Mouse (Mus musculus): ENCODE data around the gene Fbxl8. TPM values are rescaled to one million over a fixed set of nuclear protein-coding genes. Genes with fewer than 3 reads are reported as not detected.

Gene Fbxl8
- polyA plus RNA-seq, 1 experiment: 16.0 TPM

DNA sequence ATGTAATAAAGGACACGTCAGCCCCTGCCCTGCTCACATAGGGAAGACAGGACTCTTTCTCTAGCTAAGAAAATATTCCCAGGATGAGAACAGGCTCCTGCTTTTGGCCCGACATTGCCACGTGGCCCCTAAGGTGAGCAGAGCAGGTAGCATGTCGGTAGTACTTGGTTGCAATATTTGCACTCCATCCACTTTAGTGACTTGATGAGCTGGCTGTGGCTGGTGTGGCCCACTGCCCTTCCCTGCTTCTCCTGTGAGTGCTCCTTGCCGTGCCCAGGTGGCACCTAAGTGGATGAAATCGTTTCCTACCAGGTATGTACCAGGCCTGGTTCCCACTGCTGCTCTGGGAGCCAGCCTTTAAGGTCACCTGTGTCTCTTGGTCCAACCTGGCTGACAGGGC is 12.5 kb upstream of the Fbxl8 start:
- H3K27me3 ChIP-seq (ENCODE audit: control insufficient read depth, insufficient read depth, low read length): no peaks in the 10 kb centered on the region
- TF ChIP-seq POLR2A (IDR thresholded peaks at IDR 0.05; ENCODE audit: low read depth, low read length): no peak
- no peak for TF ChIP-seq CTCF (IDR thresholded peaks at IDR 0.05; ENCODE audit: extremely low read depth, insufficient read depth, insufficient read length, insufficient replicate concordance)
- 92% methylated on average over 6 of the region's 6 CpGs for WGBS
- H3K4me1 ChIP-seq (ENCODE audit: control insufficient read depth, insufficient read depth, insufficient read length): peaks cover 12% of the 10 kb centered on the region
- H3K36me3 ChIP-seq (ENCODE audit: control insufficient read depth, insufficient read depth, low read length): peaks cover 34% of the 10 kb centered on the region
- H3K4me3 ChIP-seq (ENCODE audit: extremely low read depth, insufficient read depth, insufficient read length): no peak overlapping the region
- H3K27ac ChIP-seq (ENCODE audit: insufficient read depth, low read length): no peak overlapping the region
- DNase-seq (ENCODE audit: low read depth in 1 of 2, low spot score in 2 of 2): no peak

- Histone ChIP-seq H3K4me1 (ENCODE audit: control insufficient read depth, insufficient read depth, insufficient read length) (peaks cover 12% of the 10 kb centered on the region), H3K36me3 (ENCODE audit: control insufficient read depth, insufficient read depth, low read length) (peaks cover 27% of the 10 kb centered on the region), H3K27ac (ENCODE audit: insufficient read depth, low read length) (no peak overlapping the region), H3K27me3 (ENCODE audit: control insufficient read depth, insufficient read depth, low read length) (no peaks in the 10 kb centered on the region), H3K4me3 (ENCODE audit: extremely low read depth, insufficient read depth, insufficient read length) (no peak overlapping the region)
- DNase-seq (ENCODE audit: low read depth in 1 of 2, low spot score in 2 of 2): no peak
- TF ChIP-seq POLR2A (IDR thresholded peaks at IDR 0.05; ENCODE audit: low read depth, low read length) (no peak), CTCF (IDR thresholded peaks at IDR 0.05; ENCODE audit: extremely low read depth, insufficient read depth, insufficient read length, insufficient replicate concordance) (no peak)
- WGBS: 86% methylated on average over 10 of the region's 10 CpGs
These were observed 11.5 kb upstream of the Fbxl8 start for GRCm38 (mm10) chr8:105252680-105253537.

GRCm38 (mm10) chr8:105253766-105254151 is 10.7 kb upstream of the Fbxl8 start:
- Histone ChIP-seq H3K27me3 (ENCODE audit: control insufficient read depth, insufficient read depth, low read length) (no peaks in the 10 kb centered on the region), H3K4me1 (ENCODE audit: control insufficient read depth, insufficient read depth, insufficient read length) (peaks cover 12% of the 10 kb centered on the region), H3K4me3 (ENCODE audit: extremely low read depth, insufficient read depth, insufficient read length) (no peak overlapping the region), H3K27ac (ENCODE audit: insufficient read depth, low read length) (no peak overlapping the region), H3K36me3 (ENCODE audit: control insufficient read depth, insufficient read depth, low read length) (peaks cover 23% of the 10 kb centered on the region)
- WGBS: 66% methylated on average over 20 of the region's 20 CpGs
- DNase-seq (ENCODE audit: low read depth in 1 of 2, low spot score in 2 of 2): no peak
- TF ChIP-seq CTCF (IDR thresholded peaks at IDR 0.05; ENCODE audit: extremely low read depth, insufficient read depth, insufficient read length, insufficient replicate concordance) (no peak), POLR2A (IDR thresholded peaks at IDR 0.05; ENCODE audit: low read depth, low read length) (no peak)

- H3K36me3 ChIP-seq (ENCODE audit: control insufficient read depth, insufficient read depth, low read length): peaks cover 20% of the 10 kb centered on the region
- peaks cover 16% of the 10 kb centered on the region for H3K4me1 ChIP-seq (ENCODE audit: control insufficient read depth, insufficient read depth, insufficient read length)
- WGBS: under 1% methylated on average over 74 of the region's 74 CpGs
- no peak for TF ChIP-seq POLR2A (IDR thresholded peaks at IDR 0.05; ENCODE audit: low read depth, low read length)
- TF ChIP-seq CTCF (IDR thresholded peaks at IDR 0.05; ENCODE audit: extremely low read depth, insufficient read depth, insufficient read length, insufficient replicate concordance): peak; percentile 92
- H3K27me3 ChIP-seq (ENCODE audit: control insufficient read depth, insufficient read depth, low read length): no peaks in the 10 kb centered on the region
- peak; percentile 56 to 90 for DNase-seq (ENCODE audit: low read depth in 1 of 2, low spot score in 2 of 2)
- H3K27ac ChIP-seq (ENCODE audit: insufficient read depth, low read length): peak overlapping the region; percentile 66
- H3K4me3 ChIP-seq (ENCODE audit: extremely low read depth, insufficient read depth, insufficient read length): peak overlapping the region; percentile 57
These were observed 10.1 kb upstream of the Fbxl8 start for GRCm38 (mm10) chr8:105254152-105254965.

DNA sequence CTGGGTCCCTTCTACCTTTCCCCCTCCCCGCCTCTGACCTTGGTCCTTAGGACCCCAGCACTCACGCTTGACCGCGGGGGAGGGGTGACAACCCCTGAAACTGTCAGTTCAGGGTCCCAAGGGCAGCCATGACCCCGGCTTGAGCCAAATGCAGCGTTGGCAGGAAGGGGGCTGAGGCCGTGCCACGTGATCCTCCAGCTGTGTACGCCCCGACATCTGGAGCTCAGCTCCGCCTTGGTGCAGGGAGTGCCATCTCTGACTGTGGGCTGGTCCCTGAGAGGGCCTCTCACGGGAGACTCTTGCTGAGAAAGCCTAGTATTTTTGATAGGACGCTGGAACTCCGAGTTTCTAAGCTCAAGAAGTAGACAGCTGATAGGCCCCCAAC is 9.5 kb upstream of the Fbxl8 start, which contains the start of gene B3gnt9:
Gene B3gnt9, minus strand, starts transcription at position 188 of the 385 bp plus-strand sequence.
- H3K4me3 ChIP-seq (ENCODE audit: extremely low read depth, insufficient read depth, insufficient read length): peak within 1 kb of the TSS; percentile 57
- peaks cover 22% of the 10 kb centered on the region for H3K4me1 ChIP-seq (ENCODE audit: control insufficient read depth, insufficient read depth, insufficient read length)
- under 1% methylated on average over 14 of the region's 14 CpGs for WGBS
- H3K27ac ChIP-seq (ENCODE audit: insufficient read depth, low read length): peak within 1 kb of the TSS; percentile 66
- no peaks in the 10 kb centered on the region for H3K27me3 ChIP-seq (ENCODE audit: control insufficient read depth, insufficient read depth, low read length)
- DNase-seq (ENCODE audit: low read depth in 1 of 2, low spot score in 2 of 2): no peak
- no peak for TF ChIP-seq CTCF (IDR thresholded peaks at IDR 0.05; ENCODE audit: extremely low read depth, insufficient read depth, insufficient read length, insufficient replicate concordance)
- TF ChIP-seq POLR2A (IDR thresholded peaks at IDR 0.05; ENCODE audit: low read depth, low read length): no peak
- H3K36me3 ChIP-seq (ENCODE audit: control insufficient read depth, insufficient read depth, low read length): peaks cover 17% of the 10 kb centered on the region

DNA sequence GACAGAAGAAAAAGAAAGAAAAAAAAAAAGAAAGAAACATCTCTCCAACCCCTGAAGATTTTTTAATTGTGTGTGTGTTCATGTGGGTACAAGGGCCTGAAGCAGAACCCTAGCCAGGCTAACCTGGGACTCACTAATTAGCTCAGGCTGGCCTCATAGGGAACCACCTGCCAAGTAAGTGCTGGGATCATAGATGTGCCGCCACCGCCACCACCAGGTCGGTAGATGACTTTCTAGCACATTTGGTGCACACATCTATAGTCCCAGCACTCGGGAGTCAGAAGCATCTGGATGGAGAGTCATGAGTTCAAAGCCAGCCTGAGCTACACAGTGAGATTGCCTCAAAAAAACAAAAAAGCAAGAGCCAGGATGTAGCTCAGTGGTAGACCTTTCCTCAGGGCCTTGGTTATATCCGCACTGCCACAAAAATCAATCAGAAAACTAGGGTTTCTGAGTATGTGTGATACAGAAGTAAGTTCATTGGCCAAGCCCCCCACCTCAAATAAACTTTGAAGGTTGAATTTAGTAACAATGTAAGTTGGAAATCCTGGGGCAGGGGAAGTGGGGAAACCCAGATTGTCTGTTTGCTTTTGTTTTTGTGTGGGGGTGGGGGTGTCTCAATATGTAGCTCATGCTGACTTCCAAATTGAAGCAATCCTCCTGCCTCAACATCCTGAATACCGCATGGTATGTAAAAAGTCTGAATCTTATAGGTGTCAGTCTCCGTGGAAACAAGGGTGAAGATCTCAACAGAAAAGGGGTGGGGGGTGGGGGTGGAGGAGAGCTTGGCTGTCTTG is 6.9 kb upstream of the Fbxl8 start:
- H3K27me3 ChIP-seq (ENCODE audit: control insufficient read depth, insufficient read depth, low read length): no peaks in the 10 kb centered on the region
- H3K4me1 ChIP-seq (ENCODE audit: control insufficient read depth, insufficient read depth, insufficient read length): peaks cover 33% of the 10 kb centered on the region
- TF ChIP-seq CTCF (IDR thresholded peaks at IDR 0.05; ENCODE audit: extremely low read depth, insufficient read depth, insufficient read length, insufficient replicate concordance) (no peak), POLR2A (IDR thresholded peaks at IDR 0.05; ENCODE audit: low read depth, low read length) (no peak)
- no peak overlapping the region for H3K4me3 ChIP-seq (ENCODE audit: extremely low read depth, insufficient read depth, insufficient read length)
- H3K27ac ChIP-seq (ENCODE audit: insufficient read depth, low read length): no peak overlapping the region
- 87% methylated on average over 7 of the region's 7 CpGs for WGBS
- no peaks in the 10 kb centered on the region; the same call in 1 of the 2 replicates for H3K36me3 ChIP-seq (ENCODE audit: control insufficient read depth, insufficient read depth, low read length)
- DNase-seq (ENCODE audit: low read depth in 1 of 2, low spot score in 2 of 2): no peak
